Mouse (Mus musculus): ENCODE measurements at regions not wholly inside any gene's neighbourhood (a gene's known extent, or its start where the extent isn't known, plus 50 kb on each side); places are given as distances from the start of the nearest gene placed in this dataset.

DNA sequence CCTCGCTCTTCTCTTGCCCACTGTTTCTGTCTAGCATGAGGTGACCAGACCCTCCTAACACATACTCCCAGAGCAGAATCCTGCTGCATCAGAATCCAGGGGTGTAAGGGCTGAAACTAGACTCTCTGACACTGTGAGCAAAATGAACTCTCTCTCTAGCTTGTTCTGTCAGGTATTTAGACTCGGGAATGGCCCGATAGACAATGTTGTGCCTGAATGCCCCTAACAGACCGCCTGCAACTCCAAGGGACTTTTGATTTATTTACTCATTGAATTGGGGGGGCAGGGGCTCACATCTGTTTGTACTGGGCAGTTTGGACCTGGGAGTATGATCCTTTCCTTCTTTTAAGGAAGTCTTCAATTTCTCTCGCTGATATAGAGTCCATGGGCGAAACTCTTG lies 469.3 kb upstream of the Trpc7 start:
- Histone ChIP-seq H3K4me3 (ENCODE audit: low read depth, low read length) (no peak overlapping the region), H3K4me1 (ENCODE audit: control insufficient read depth, insufficient read depth, low read length) (peaks cover 7% of the 10 kb centered on the region), H3K36me3 (ENCODE audit: control insufficient read depth, insufficient read depth, low read length) (no peaks in the 10 kb centered on the region), H3K27ac (ENCODE audit: low read length) (no peak overlapping the region), H3K4me2 (ENCODE audit: low read length) (no peak overlapping the region), H3K9me3 (replicated peaks; ENCODE audit: control insufficient read depth, low read length, poor library complexity, severe bottlenecking) (no peaks in the 10 kb centered on the region), H3K27me3 (ENCODE audit: control insufficient read depth, insufficient read depth, low read depth, low read length) (no peaks in the 10 kb centered on the region), H3K9ac (ENCODE audit: low read depth, low read length) (no peak overlapping the region)
- ATAC-seq = no peak
- WGBS = 93% methylated on average over 6 of the region's 6 CpGs

DNA sequence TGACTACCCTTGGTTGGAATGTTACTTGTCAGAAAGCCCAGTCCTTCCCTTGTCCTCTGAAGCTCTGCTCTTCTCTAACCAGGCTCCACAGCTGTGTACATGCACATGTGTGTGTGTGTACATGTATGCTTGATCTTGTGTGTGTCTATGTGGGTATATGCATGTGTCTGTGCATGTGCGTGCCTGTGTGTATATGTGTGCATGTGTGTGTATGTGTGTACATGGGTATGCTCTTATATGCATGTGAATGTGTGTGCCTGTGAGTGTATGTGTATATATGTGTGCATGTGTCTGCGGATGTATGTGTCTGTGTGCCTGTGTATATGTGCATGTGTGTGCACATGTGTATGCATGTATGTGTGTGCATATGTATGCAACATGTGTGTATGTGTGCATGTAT lies 468.6 kb upstream of the Trpc7 start:
- no peak for ATAC-seq

GRCm38 (mm10) chr13:57362563-57362962 lies 466.8 kb upstream of the Trpc7 start:
- H3K4me2 ChIP-seq (ENCODE audit: low read length) = no peak overlapping the region
- H3K4me3 ChIP-seq (ENCODE audit: low read depth, low read length) = no peak overlapping the region

More for the DNA sequence above, 468.6 kb upstream of the Trpc7 start:
- peaks cover 7% of the 10 kb centered on the region for H3K4me1 ChIP-seq (ENCODE audit: control insufficient read depth, insufficient read depth, low read length)
- no peak overlapping the region for H3K4me2 ChIP-seq (ENCODE audit: low read length)
- H3K27ac ChIP-seq (ENCODE audit: low read length) = no peak overlapping the region
- WGBS = 98% methylated on average over 2 of the region's 2 CpGs
- H3K9me3 ChIP-seq (replicated peaks; ENCODE audit: control insufficient read depth, low read length, poor library complexity, severe bottlenecking) = no peaks in the 10 kb centered on the region
- no peak overlapping the region for H3K9ac ChIP-seq (ENCODE audit: low read depth, low read length)
- no peaks in the 10 kb centered on the region for H3K36me3 ChIP-seq (ENCODE audit: control insufficient read depth, insufficient read depth, low read length)
- H3K4me3 ChIP-seq (ENCODE audit: low read depth, low read length) = no peak overlapping the region
- H3K27me3 ChIP-seq (ENCODE audit: control insufficient read depth, insufficient read depth, low read depth, low read length) = no peaks in the 10 kb centered on the region

GRCm38 (mm10) chr13:57361286-57361685 lies 465.5 kb upstream of the Trpc7 start:
- Histone ChIP-seq H3K4me3 (ENCODE audit: low read depth, low read length) (no peak overlapping the region), H3K4me2 (ENCODE audit: low read length) (no peak overlapping the region), H3K27ac (ENCODE audit: low read length) (no peak overlapping the region), H3K9ac (ENCODE audit: low read depth, low read length) (no peak overlapping the region), H3K27me3 (ENCODE audit: control insufficient read depth, insufficient read depth, low read depth, low read length) (no peaks in the 10 kb centered on the region), H3K36me3 (ENCODE audit: control insufficient read depth, insufficient read depth, low read length) (no peaks in the 10 kb centered on the region), H3K4me1 (ENCODE audit: control insufficient read depth, insufficient read depth, low read length) (peaks cover 7% of the 10 kb centered on the region), H3K9me3 (replicated peaks; ENCODE audit: control insufficient read depth, low read length, poor library complexity, severe bottlenecking) (no peaks in the 10 kb centered on the region)
- WGBS = 86% methylated on average over 7 of the region's 7 CpGs
- ATAC-seq = no peak

More at GRCm38 (mm10) chr13:57362563-57362962, 466.8 kb upstream of the Trpc7 start:
- WGBS = 7% methylated on average over 6 of the region's 6 CpGs
- H3K36me3 ChIP-seq (ENCODE audit: control insufficient read depth, insufficient read depth, low read length) = no peaks in the 10 kb centered on the region
- no peak overlapping the region for H3K27ac ChIP-seq (ENCODE audit: low read length)
- no peaks in the 10 kb centered on the region for H3K9me3 ChIP-seq (replicated peaks; ENCODE audit: control insufficient read depth, low read length, poor library complexity, severe bottlenecking)
- ATAC-seq = no peak
- H3K9ac ChIP-seq (ENCODE audit: low read depth, low read length) = no peak overlapping the region
- H3K27me3 ChIP-seq (ENCODE audit: control insufficient read depth, insufficient read depth, low read depth, low read length) = no peaks in the 10 kb centered on the region
- H3K4me1 ChIP-seq (ENCODE audit: control insufficient read depth, insufficient read depth, low read length) = peaks cover 7% of the 10 kb centered on the region

- Histone ChIP-seq H3K27me3 (ENCODE audit: control insufficient read depth, insufficient read depth, low read depth, low read length) (no peaks in the 10 kb centered on the region), H3K4me2 (ENCODE audit: low read length) (no peak overlapping the region), H3K27ac (ENCODE audit: low read length) (no peak overlapping the region), H3K4me1 (ENCODE audit: control insufficient read depth, insufficient read depth, low read length) (no peaks in the 10 kb centered on the region), H3K36me3 (ENCODE audit: control insufficient read depth, insufficient read depth, low read length) (no peaks in the 10 kb centered on the region), H3K9me3 (replicated peaks; ENCODE audit: control insufficient read depth, low read length, poor library complexity, severe bottlenecking) (no peaks in the 10 kb centered on the region; the same call in 1 of the 2 replicates), H3K9ac (ENCODE audit: low read depth, low read length) (no peak overlapping the region), H3K4me3 (ENCODE audit: low read depth, low read length) (no peak overlapping the region)
- ATAC-seq = no peak
- 87% methylated on average over 7 of the region's 7 CpGs for WGBS
These were observed 458.8 kb upstream of the Trpc7 start for GRCm38 (mm10) chr13:57354606-57355005.

DNA sequence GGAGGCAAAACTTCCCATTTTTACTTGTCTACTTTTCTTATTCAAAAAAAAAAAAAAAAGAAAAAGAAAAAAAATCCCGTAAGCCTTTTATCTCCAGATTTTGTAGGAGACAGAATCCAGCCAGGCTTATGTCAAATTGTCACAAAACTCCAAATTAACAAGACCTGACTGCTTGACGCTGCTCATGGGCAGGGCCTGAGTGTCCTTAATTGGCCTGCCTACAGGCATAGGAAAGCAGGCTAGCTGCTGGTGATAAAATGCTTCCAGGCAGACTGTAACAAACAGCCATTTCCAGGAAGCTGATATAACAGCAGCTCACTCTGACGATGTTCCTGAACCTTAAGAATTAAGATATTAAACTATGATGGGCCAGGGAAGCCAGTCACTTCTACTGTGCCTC lies 458.2 kb upstream of the Trpc7 start:
- H3K4me1 ChIP-seq (ENCODE audit: control insufficient read depth, insufficient read depth, low read length) = no peaks in the 10 kb centered on the region
- H3K36me3 ChIP-seq (ENCODE audit: control insufficient read depth, insufficient read depth, low read length) = no peaks in the 10 kb centered on the region
- no peak overlapping the region for H3K4me3 ChIP-seq (ENCODE audit: low read depth, low read length)
- H3K9me3 ChIP-seq (replicated peaks; ENCODE audit: control insufficient read depth, low read length, poor library complexity, severe bottlenecking) = no peaks in the 10 kb centered on the region; the same call in 1 of the 2 replicates
- H3K4me2 ChIP-seq (ENCODE audit: low read length) = no peak overlapping the region
- H3K9ac ChIP-seq (ENCODE audit: low read depth, low read length) = no peak overlapping the region
- H3K27me3 ChIP-seq (ENCODE audit: control insufficient read depth, insufficient read depth, low read depth, low read length) = no peaks in the 10 kb centered on the region
- H3K27ac ChIP-seq (ENCODE audit: low read length) = no peak overlapping the region
- ATAC-seq = no peak; the same call in 1 of the 2 replicates
- WGBS = 46% methylated on average over 3 of the region's 3 CpGs

DNA sequence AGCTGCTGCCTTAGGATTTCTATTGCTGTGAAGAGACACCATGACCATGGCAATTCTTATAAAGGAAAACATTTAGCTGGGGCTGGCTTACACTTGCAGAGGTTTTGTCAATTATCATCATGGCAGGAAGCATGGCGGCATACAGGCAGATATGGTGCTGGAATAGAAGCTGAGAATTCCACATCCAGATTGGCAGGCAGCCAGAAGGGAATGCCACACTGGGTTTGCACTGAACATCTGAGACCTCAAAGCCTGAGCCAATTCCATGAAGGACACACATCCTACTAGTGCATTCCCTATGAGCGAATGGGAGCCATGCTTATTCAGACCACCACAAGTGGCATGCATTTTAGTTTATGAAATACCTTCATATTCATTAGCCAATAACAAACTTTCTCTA lies 455.0 kb upstream of the Trpc7 start:
- H3K9ac ChIP-seq (ENCODE audit: low read depth, low read length) = no peak overlapping the region
- H3K4me3 ChIP-seq (ENCODE audit: low read depth, low read length) = no peak overlapping the region
- 88% methylated on average over 2 of the region's 2 CpGs for WGBS
- no peak overlapping the region for H3K4me2 ChIP-seq (ENCODE audit: low read length)
- H3K9me3 ChIP-seq (replicated peaks; ENCODE audit: control insufficient read depth, low read length, poor library complexity, severe bottlenecking) = no peaks in the 10 kb centered on the region; the same call in 1 of the 2 replicates
- no peaks in the 10 kb centered on the region for H3K27me3 ChIP-seq (ENCODE audit: control insufficient read depth, insufficient read depth, low read depth, low read length)
- no peak overlapping the region for H3K27ac ChIP-seq (ENCODE audit: low read length)
- no peaks in the 10 kb centered on the region for H3K4me1 ChIP-seq (ENCODE audit: control insufficient read depth, insufficient read depth, low read length)
- ATAC-seq = no peak
- H3K36me3 ChIP-seq (ENCODE audit: control insufficient read depth, insufficient read depth, low read length) = no peaks in the 10 kb centered on the region

- Histone ChIP-seq H3K9ac (ENCODE audit: low read depth, low read length) (no peak overlapping the region), H3K36me3 (ENCODE audit: control insufficient read depth, insufficient read depth, low read length) (no peaks in the 10 kb centered on the region), H3K4me1 (ENCODE audit: control insufficient read depth, insufficient read depth, low read length) (no peaks in the 10 kb centered on the region), H3K9me3 (replicated peaks; ENCODE audit: control insufficient read depth, low read length, poor library complexity, severe bottlenecking) (0 out of 2 replicates have a peak, but pooled peaks cover 2% of the 10 kb centered on the region), H3K27ac (ENCODE audit: low read length) (no peak overlapping the region), H3K27me3 (ENCODE audit: control insufficient read depth, insufficient read depth, low read depth, low read length) (no peaks in the 10 kb centered on the region), H3K4me3 (ENCODE audit: low read depth, low read length) (no peak overlapping the region), H3K4me2 (ENCODE audit: low read length) (no peak overlapping the region)
- WGBS = 71% methylated on average over 6 of the region's 6 CpGs
- ATAC-seq = no peak
These were observed 442.9 kb upstream of the Trpc7 start for GRCm38 (mm10) chr13:57338676-57339075.

- Histone ChIP-seq H3K4me3 (ENCODE audit: low read depth, low read length) (no peak overlapping the region), H3K9me3 (replicated peaks; ENCODE audit: control insufficient read depth, low read length, poor library complexity, severe bottlenecking) (0 out of 2 replicates have a peak, but pooled peaks cover 2% of the 10 kb centered on the region), H3K27me3 (ENCODE audit: control insufficient read depth, insufficient read depth, low read depth, low read length) (no peaks in the 10 kb centered on the region), H3K36me3 (ENCODE audit: control insufficient read depth, insufficient read depth, low read length) (no peaks in the 10 kb centered on the region), H3K9ac (ENCODE audit: low read depth, low read length) (no peak overlapping the region), H3K27ac (ENCODE audit: low read length) (no peak overlapping the region), H3K4me2 (ENCODE audit: low read length) (no peak overlapping the region), H3K4me1 (ENCODE audit: control insufficient read depth, insufficient read depth, low read length) (no peaks in the 10 kb centered on the region)
- no peak for ATAC-seq
- WGBS = 83% methylated on average over 8 of the region's 8 CpGs
These were observed 440.8 kb upstream of the Trpc7 start for GRCm38 (mm10) chr13:57336596-57336995.
